Mouse (Mus musculus) brain, embryonic 14.5 days (tissue): Measurements from ENCODE around the gene Iltifb.
"Not testable (repeated sequence)": the region's sequence is repeated elsewhere in the genome, so short reads cannot be mapped to it uniquely, and the experiment has no call there.

Source experiments
- CTCF ChIP-seq: fragments of 200-500 bp; IDR thresholded peaks from 2 replicates; pipeline ENCODE4 v1.5.1; 2012; ENCODE audit warnings: inconsistent platforms, mild to moderate bottlenecking, moderate library complexity, borderline replicate concordance; ENCODE audit not compliant: insufficient read depth, insufficient read length; ENCODE audit errors: extremely low read depth
- POLR2A ChIP-seq: fragments of 200-500 bp; IDR thresholded peaks from 2 replicates; pipeline ENCODE4 v1.6.1; 2012; ENCODE audit warnings: mild to moderate bottlenecking, inconsistent platforms, borderline replicate concordance; ENCODE audit not compliant: poor library complexity, insufficient read depth, insufficient read length, severe bottlenecking; ENCODE audit errors: extremely low read depth

- TF ChIP-seq CTCF, POLR2A: not testable (repeated sequence)
Observed at GRCm38 (mm10) chr10:118240680-118241079, 54.2 kb downstream of the Iltifb start, which contains the start of gene Gm32717.
